Mouse (Mus musculus) liver, adult 2 months (tissue): ENCODE data around the gene Wnt3a. TPM values are rescaled to one million over a fixed set of nuclear protein-coding genes. Genes with fewer than 3 reads are reported as not detected.
A peak's percentile ranks its signal among the peaks of the same experiment; 100 is the strongest.

Experiments
- DNase-seq: peaks from one replicate; pipeline ENCODE4 v3.0.0-alpha.2; 2011; ENCODE audit warnings: low read depth, low spot score; ENCODE audit errors: extremely low read depth
- H3K27ac ChIP-seq: fragments of 200-500 bp; replicated peaks from 2 replicates; pipeline ENCODE4 v1.5.1; 2012; ENCODE audit warnings: low read depth, mild to moderate bottlenecking, control low read depth, inconsistent platforms, low read length; ENCODE audit not compliant: insufficient read depth
- H3K27me3 ChIP-seq: fragments of 200-500 bp; 2 replicates; pipeline ENCODE4 v1.6.1; 2012; ENCODE audit warnings: mild to moderate bottlenecking, moderate library complexity, low read length, inconsistent platforms; ENCODE audit not compliant: control insufficient read depth, insufficient read depth
- H3K36me3 ChIP-seq: fragments of 200-500 bp; 2 replicates; pipeline ENCODE4 v1.6.1; 2012; ENCODE audit warnings: low read length, inconsistent platforms; ENCODE audit not compliant: control insufficient read depth, insufficient read depth
- H3K4me1 ChIP-seq: fragments of 200-500 bp; 2 replicates; pipeline ENCODE4 v1.6.1; 2011; ENCODE audit warnings: low read length; ENCODE audit not compliant: control insufficient read depth, insufficient read depth
- H3K4me3 ChIP-seq: fragments of 200-500 bp; 2 replicates; pipeline ENCODE4 v1.5.1; 2011; ENCODE audit warnings: low read depth, mild to moderate bottlenecking, control low read depth, low read length, moderate library complexity; ENCODE audit not compliant: insufficient read depth
- H3K79me2 ChIP-seq: fragments of 200-500 bp; 2 replicates; pipeline ENCODE4 v1.6.1; 2012; ENCODE audit warnings: inconsistent platforms, mild to moderate bottlenecking, low read length, moderate library complexity; ENCODE audit not compliant: control insufficient read depth, insufficient read depth
- H3K9ac ChIP-seq: fragments of 200-500 bp; 2 replicates; pipeline ENCODE4 v1.6.1; 2012; ENCODE audit warnings: low read depth, mild to moderate bottlenecking, control low read depth, inconsistent platforms, low read length
- CTCF ChIP-seq: fragments of 200-500 bp; IDR thresholded peaks from 2 replicates; pipeline ENCODE4 v1.5.1; 2011; ENCODE audit warnings: low read depth, low read length, control low read depth
- POLR2A ChIP-seq: fragments of 200-500 bp; IDR thresholded peaks from 2 replicates; pipeline ENCODE4 v1.6.1; 2011; ENCODE audit warnings: low read length, control low read depth; ENCODE audit not compliant: insufficient read depth; ENCODE audit errors: extremely low read depth
- WGBS: fragments of 180-500 bp; shearing (Covaris S2); methylation state at CpG from one replicate; pipeline ENCODE4 v1.1.7; 2018; 5-methylcytosine and 5-hydroxymethylcytosine counted together
- polyA plus RNA-seq: library from polyadenylated mRNA; depleted of rRNA; stranded (reverse); fragments of >200 nt; gene quantifications from 2 replicates; pipeline ENCODE4 v1.2.3, GENCODE M21; 2012
- total RNA-seq: library from RNA; depleted of rRNA; stranded (reverse); fragments of >200 nt; gene quantifications from 2 replicates; pipeline ENCODE4 v1.2.3, GENCODE M21; 2014

Wnt3a gene
- total and polyA plus RNA-seq, 2 experiments = not detected

- Histone ChIP-seq H3K4me3 (no peak overlapping the region), H3K9ac (no peak overlapping the region), H3K36me3 (no peaks in the 10 kb centered on the region), H3K27ac (no peak overlapping the region), H3K4me1 (peaks cover 18% of the 10 kb centered on the region), H3K27me3 (no peaks in the 10 kb centered on the region), H3K79me2 (peaks cover 26% of the 10 kb centered on the region)
- peak; percentile 47 for DNase-seq
- TF ChIP-seq CTCF (peak; percentile 92), POLR2A (no peak)
- 16% methylated on average over 7 of the region's 7 CpGs for whole genome bisulfite sequencing
Observed at GRCm38 (mm10) chr11:59230144-59230760, 60.3 kb downstream of the Wnt3a start.

GRCm38 (mm10) chr11:59228122-59228953, 62.2 kb downstream of the Wnt3a start, which contains the start of gene Arf1:
Gene Arf1, minus strand, starts transcription at chr11:59228270.
- 4% methylated on average over 59 of the region's 59 CpGs for WGBS
- Histone ChIP-seq H3K79me2 (peaks cover 40% of the 10 kb centered on the region), H3K27me3 (no peaks in the 10 kb centered on the region), H3K36me3 (no peaks in the 10 kb centered on the region), H3K4me3 (peak within 1 kb of the TSS; percentile 94), H3K9ac (peak within 1 kb of the TSS; percentile 99), H3K27ac (peak within 1 kb of the TSS; percentile 97), H3K4me1 (peaks cover 30% of the 10 kb centered on the region)
- peak; percentile 89 for DNase-seq
- TF ChIP-seq POLR2A = peak; percentile 84
- TF ChIP-seq CTCF = no peak

- H3K4me1 ChIP-seq = peaks cover 33% of the 10 kb centered on the region
- no peak for DNase-seq
- under 1% methylated on average over 50 of the region's 51 CpGs for WGBS
Observed at GRCm38 (mm10) chr11:59227604-59228121, 62.9 kb downstream of the Wnt3a start.

GRCm38 (mm10) chr11:59226787-59227603, 63.6 kb downstream of the Wnt3a start:
- H3K79me2 ChIP-seq = peaks cover 47% of the 10 kb centered on the region
- H3K36me3 ChIP-seq = peaks cover 1% of the 10 kb centered on the region; the same call in 1 of the 2 replicates
- peak overlapping the region; percentile 94 for H3K4me3 ChIP-seq
- peak overlapping the region; percentile 99 for H3K9ac ChIP-seq
- no peak for TF ChIP-seq POLR2A
- no peak for TF ChIP-seq CTCF
- H3K4me1 ChIP-seq = peaks cover 33% of the 10 kb centered on the region
- under 1% methylated on average over 21 of the region's 21 CpGs for WGBS
- DNase-seq = peak; percentile 53
- H3K27ac ChIP-seq = peak overlapping the region; percentile 97
- no peaks in the 10 kb centered on the region for H3K27me3 ChIP-seq

More at GRCm38 (mm10) chr11:59227604-59228121, 62.9 kb downstream of the Wnt3a start:
- no peaks in the 10 kb centered on the region for H3K27me3 ChIP-seq
- H3K36me3 ChIP-seq = peaks cover 1% of the 10 kb centered on the region; the same call in 1 of the 2 replicates
- H3K27ac ChIP-seq = peak overlapping the region; percentile 97
- H3K4me3 ChIP-seq = peak overlapping the region; percentile 94
- TF ChIP-seq CTCF (no peak), POLR2A (no peak)
- H3K9ac ChIP-seq = peak overlapping the region; percentile 99
- peaks cover 45% of the 10 kb centered on the region for H3K79me2 ChIP-seq

- Histone ChIP-seq H3K79me2 (peaks cover 53% of the 10 kb centered on the region), H3K4me1 (peaks cover 40% of the 10 kb centered on the region), H3K36me3 (peaks cover 1% of the 10 kb centered on the region; the same call in 1 of the 2 replicates), H3K27ac (no peak overlapping the region), H3K9ac (peak overlapping the region; percentile 99; the same call in 1 of the 2 replicates), H3K27me3 (no peaks in the 10 kb centered on the region), H3K4me3 (peak overlapping the region; percentile 25; the same call in 1 of the 2 replicates)
- 3% methylated on average over 3 of the region's 3 CpGs for WGBS
- no peak for DNase-seq
- TF ChIP-seq POLR2A (no peak), CTCF (no peak)
Observed at GRCm38 (mm10) chr11:59226251-59226650, 64.3 kb downstream of the Wnt3a start.
